Mouse (Mus musculus) left cerebral cortex, adult 9 months (tissue): Measurements from ENCODE around the gene Diaph3.
A peak's percentile ranks its signal among the peaks of the same experiment; 100 is the strongest.

Source experiments
- DNase-seq, 2 experiments: peaks; one replicate each; pipeline ENCODE4 v3.0.0; 2022; ENCODE audit warnings: low spot score in 2 of 2

Diaph3 gene

DNA sequence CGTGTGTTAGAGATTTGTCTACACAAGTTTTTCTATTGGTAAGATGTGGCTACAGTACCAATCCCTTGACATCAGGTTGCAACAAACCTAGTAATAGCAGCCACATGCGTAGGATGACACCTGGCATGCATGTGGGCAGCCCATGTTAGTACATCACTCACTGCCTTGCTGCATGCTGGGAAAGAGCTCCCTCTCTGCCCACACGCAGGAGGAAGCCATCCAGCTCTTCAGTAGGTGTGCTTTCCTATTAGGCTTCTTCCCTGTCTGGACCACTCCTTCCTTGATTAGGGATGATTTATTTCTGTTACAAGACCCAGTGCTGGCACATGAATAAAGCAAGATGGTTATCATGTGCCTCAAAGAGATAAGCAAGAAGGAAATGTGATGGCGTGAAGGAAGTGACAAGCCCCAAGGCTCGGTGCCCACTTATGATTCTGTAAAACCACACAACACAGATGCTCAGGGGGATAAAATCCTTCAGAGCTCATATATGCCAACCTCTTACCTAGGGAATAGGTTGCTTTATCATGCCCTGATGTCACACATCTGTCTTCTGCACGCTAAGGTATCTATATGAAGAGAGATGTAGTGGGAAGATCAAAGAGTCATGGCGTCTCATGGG is 494.4 kb downstream of the Diaph3 start:
- DNase-seq, result no peak

DNA sequence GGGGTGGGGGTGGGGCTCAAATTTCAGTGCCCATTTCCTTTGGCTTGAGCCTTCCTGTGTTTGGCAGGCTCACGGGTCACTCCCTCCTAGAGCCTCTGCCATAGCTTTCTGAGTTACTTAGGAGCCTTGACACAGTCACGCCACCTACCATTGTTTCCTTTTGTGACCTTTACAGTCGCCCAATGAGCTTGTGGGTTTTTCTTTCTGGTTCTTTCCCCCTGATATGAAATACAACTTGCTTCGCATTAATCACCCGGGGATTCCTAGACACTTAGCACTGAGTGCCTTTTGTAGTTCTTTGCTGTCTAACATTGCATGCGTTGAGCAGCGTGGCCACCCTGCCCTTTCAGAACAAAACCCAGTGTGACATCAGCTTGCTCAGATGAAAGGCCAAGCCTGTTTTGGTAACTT is 498.2 kb downstream of the Diaph3 start:
- no peak for DNase-seq

- no peak for DNase-seq
Measured at GRCm38 (mm10) chr14:86641839-86642238, 499.2 kb downstream of the Diaph3 start.

DNA sequence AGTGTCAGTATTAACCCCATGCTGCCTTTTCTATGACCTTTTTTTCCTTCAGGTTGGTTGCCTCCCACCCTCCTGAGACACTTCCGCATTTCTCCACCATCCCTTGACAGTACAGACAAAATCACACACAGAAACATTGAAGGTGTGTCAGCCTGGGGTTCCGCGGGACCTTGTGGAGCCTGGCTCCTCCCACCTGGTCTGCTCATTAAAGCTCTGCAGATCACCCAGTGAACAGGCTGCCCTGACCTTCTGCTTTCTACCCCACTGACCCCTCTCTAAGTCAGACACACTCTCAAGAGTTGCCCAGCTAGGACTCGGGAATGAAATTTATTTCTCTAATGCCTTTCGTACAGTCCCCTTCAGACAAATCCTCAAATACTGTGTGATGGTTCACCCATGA is 500.9 kb downstream of the Diaph3 start:
- no peak for DNase-seq

- DNase-seq, result no peak
Measured at GRCm38 (mm10) chr14:86635594-86636140, 505.4 kb downstream of the Diaph3 start.

GRCm38 (mm10) chr14:86635052-86635451 is 506.0 kb downstream of the Diaph3 start:
- DNase-seq, result no peak

- no peak for DNase-seq
Measured at GRCm38 (mm10) chr14:86633799-86634198, 507.2 kb downstream of the Diaph3 start.

GRCm38 (mm10) chr14:86624816-86625425 is 516.1 kb downstream of the Diaph3 start:
- peak; percentile 31 to 48 for DNase-seq

DNA sequence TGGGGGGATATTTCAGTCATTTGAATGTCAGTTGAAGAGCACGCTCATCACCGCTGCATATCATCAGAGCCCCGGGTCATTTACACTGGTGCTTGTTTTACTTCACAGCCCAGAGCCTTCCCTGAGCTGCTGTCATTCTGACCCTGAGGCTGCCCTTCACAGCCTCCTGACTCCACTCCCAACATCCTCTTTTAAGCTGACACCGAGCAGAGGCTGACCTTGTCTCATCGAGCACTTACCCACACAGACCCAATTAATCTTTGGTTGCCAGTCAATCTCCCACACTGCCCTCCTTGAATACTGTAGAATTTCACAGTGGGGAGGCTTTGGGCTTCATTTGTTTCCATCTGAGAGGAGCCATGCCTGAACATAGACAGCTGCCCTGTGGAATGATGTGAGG is 521.4 kb downstream of the Diaph3 start:
- no peak for DNase-seq
